Mouse (Mus musculus) inflammation-experienced regulatory T-cells (primary cell): ENCODE measurements around the gene Fcgrt. TPM values are rescaled to one million over a fixed set of nuclear protein-coding genes. Genes with fewer than 3 reads are reported as not detected.

Experiments
- polyA plus RNA-seq, 2 experiments: library from polyadenylated mRNA; unstranded; fragments of 100-300 nt; shearing (Covaris generic); gene quantifications; one replicate each; pipeline ENCODE4 v1.2.1; 2017

Gene Fcgrt
- 1 to 10 TPM; 1.1 to 5.2 TPM for polyA plus RNA-seq

DNA sequence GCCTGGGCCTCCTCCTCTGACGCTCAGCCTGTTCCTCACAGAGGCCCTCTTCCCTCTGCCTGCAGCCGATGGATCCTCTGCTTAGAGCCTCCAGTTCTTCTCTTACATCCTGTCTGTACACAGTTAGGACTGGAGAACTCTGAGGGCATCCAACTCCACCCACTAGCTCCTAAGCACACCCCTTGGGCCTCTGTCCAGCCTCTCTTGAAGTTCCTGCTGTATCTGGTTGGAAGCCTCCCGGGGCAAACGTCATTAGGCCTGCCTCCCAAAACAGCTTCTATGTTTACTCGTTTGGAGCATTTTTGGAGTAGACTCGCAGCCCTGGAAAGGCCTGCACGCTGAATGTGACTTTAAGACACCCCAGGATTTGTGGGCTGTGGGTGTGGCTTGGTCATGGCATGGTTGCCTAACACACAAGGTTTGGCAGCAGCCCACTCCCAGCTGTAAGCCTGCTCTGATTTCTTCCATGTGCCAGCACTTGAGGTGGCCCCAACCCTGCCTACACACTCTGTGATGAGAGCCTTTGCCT lies at the start of gene Fcgrt:
Fcgrt (minus strand) TSS at position 200 of the 529 bp plus-strand sequence.

DNA sequence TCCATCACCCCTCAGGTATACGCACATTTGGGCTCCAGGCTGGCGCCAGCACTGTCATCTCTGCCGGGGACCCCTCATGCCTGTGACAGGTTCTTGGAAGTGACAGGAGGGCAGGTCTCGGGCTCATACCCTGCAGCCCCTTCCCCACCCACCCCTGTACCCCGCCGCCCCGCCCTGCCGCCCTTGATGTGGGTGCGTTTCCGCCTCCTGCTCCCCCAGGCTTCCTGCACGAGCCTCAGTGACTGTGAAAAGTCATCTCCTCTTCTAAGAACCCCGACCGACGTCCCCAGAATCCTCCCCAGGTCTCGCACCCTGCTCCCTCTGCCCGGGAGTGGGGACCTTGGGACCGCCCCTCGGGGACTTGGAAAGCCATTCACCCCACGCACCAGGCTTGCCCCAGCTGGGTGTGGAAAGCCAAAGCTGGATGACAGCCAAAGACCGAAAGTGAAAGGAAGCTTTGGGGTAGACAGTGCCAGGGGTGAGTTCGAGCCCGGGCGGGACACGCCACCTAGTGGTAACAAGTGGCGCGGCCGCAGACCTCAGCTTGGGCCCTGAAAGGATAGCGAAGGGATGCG lies 32.4 kb upstream of the Fcgrt start, which contains the start of the genes Gm45713 and Flt3l:
Gm45713 (minus strand) TSS at position 239 of the 575 bp plus-strand sequence.
Flt3l (minus strand) TSS at position 440 of the 575 bp plus-strand sequence.

DNA sequence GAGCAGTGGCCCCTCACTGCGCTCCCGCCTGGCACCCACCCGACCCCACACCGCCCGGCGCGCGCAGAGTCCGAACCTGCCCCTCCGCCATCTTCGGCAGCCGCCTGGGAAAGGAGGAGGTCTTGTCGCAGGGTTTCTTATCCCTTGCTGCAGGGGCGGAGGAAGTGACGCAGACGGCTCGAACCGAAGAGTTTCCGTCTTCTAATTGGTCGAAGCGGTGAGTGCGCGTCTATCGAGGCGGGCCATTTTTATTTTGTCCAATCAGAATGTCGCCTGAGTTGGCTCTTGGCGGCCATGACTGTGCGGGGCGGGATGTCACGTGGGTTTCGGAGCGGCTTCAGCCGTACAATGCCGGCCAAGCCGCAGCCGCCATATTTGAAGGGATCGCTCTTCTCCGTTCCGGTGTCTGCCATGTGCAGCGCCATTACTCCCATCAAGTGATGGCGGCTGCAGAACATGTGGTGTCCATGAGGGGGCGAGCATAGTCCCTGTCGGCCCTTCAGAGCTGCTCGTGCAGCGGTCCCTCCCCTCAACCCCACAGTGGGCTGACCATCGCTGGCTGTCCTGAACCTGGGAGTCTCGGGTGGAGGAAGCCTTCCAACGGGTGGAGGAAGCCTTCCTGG lies 25.1 kb upstream of the Fcgrt start, which contains the start of gene Rpl13a:
Rpl13a (minus strand) TSS at position 138 of the 623 bp plus-strand sequence.

DNA sequence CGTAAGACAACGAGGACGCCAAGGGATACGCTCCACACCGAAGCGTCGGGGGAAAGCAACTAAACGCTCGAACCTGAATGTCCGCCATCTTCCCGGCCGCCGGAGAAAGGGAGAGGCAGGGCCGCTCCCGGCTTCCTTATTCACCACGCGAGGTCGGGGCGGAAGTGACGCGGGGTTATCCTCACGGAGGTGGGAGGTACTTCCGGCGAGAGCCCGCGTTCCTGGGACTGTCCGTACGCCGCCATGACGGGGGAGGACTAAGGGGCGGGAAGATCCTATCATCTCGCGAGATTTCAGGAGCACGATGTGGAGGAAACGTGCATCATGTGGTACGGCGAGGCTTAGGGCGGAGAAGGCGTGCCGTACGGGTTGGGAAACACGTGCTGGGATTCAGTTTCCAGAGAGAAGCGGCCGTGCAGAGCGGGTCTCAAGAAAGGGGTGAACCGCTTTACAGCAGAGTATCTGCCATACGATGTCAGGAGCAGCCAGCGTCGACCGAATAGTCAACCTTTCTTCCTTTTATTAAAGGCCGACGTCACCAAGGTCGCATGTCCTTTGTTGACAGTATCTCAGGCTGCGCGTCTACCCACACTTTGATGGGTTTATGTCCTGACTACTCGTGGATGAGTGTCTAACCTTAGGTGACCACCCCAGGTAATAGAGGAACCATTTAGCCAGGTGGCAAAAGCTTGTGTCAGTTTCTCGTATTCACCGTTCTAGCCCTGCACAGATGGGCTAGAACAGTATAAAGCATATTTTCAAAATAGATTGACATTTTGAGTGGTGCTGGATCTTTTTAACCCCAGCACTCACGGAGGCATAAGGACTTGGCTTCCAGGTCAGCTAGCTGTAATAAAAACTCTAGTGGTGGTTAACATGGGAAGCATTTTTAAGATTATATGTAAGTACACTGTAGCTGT lies 20.8 kb upstream of the Fcgrt start, which contains the start of gene Rps11:
Rps11 (minus strand) TSS at position 216 of the 920 bp plus-strand sequence.

DNA sequence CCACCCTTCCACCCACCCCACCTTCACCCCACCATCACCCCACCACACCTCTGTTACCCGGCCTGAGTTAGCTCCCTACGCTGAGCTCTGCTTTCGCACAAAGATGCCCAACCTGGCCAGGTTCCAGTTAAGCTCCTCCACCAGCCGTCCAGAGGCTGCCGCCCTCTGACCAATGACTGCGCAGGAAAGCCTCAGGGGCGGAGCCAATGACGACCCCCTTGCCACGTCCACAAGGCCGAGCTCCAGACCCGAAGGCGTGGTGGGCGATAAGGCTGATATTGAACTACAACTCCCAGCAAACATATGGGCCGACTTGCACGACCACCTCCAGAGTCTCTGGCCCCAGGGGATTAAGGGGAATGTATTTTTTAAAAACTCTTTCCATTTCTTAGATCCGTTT lies 11.6 kb downstream of the Fcgrt start, which contains the start of gene Rcn3:
Rcn3 (minus strand) TSS at position 174 of the 400 bp plus-strand sequence.

DNA sequence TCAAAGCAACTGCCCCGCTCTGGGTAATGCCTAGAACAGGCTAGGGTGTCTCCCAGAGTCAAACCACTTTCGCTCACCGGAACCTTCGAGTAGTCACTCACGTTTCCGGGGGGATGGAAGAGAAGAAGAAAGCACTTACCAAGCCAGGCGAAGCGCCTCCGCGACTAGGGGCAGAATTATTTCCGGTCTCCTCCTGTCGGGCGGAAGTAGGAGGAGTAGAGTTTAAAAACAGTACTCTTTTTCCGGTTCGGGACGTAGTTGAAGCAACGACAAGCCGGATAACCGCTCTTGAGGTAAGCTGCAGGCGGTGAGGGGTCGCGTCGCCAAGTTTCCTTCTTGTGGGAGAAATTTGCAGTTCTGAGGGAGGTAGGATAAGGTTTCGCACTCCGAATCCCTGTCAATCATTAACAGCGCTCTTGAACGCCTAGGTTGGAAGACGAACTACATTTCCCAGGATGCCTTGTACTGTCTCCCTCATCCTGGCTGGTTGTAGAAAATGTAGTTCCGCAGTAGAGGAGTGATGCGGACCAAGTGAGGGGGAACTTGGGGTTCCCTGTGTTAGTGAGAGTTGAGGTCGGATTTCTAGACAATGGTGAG lies 41.3 kb downstream of the Fcgrt start, which contains the start of the genes Nosip and Prrg2:
Nosip (plus strand) TSS at position 191 of the 597 bp plus-strand sequence.
Prrg2 (minus strand) TSS at position 439 of the 597 bp plus-strand sequence.

DNA sequence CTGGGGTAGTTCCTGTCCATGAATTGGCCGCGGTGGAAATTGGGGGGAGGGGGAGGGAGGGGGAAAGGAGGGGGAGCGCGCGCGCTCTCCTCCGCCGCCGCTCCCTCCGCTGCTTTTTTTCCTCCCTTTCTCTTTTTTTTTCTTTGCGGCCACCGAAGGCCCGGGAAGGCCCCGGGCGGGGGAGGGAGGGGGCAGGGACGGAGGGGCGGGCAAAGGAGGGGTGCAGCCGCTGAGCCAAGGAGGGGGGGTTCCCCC lies 50.9 kb downstream of the Fcgrt start, which contains the start of gene Prr12:
Prr12 (minus strand) TSS at position 20 of the 255 bp plus-strand sequence.

Other genes starting within 250 kb of the Fcgrt start
- gene Pnkp, start 246.7 kb downstream of the Fcgrt start, polyA plus RNA-seq: 10 to 100 TPM; 89.6 to 97.9 TPM
- gene Ptov1, start 234.1 kb downstream of the Fcgrt start, polyA plus RNA-seq: 10 to 100 TPM; 28.9 to 30.2 TPM
- 10 to 100 TPM; 54.7 to 59.9 TPM for gene Med25, start 211.1 kb downstream of the Fcgrt start, polyA plus RNA-seq
- 10 to 100 TPM; 38.7 to 55.5 TPM for gene Fuz, start 207.8 kb downstream of the Fcgrt start, polyA plus RNA-seq
- gene Ap2a1, start 174.4 kb downstream of the Fcgrt start, polyA plus RNA-seq: 10 to 100 TPM; 56.8 to 69.1 TPM
- under 1 TPM in 1 of 2 experiments, not detected in 1; 0.97 TPM for gene Tsks, start 160.6 kb downstream of the Fcgrt start, polyA plus RNA-seq
- gene Cpt1c, start 129.0 kb downstream of the Fcgrt start, polyA plus RNA-seq: 1 to 10 TPM; 1.7 to 2.5 TPM
- 100 to 1,000 TPM; 148 to 162 TPM for gene Prmt1, start 117.3 kb downstream of the Fcgrt start, polyA plus RNA-seq
- 100 to 1,000 TPM; 224 to 233 TPM for gene Irf3, start 106.2 kb downstream of the Fcgrt start, polyA plus RNA-seq
- 10 to 100 TPM; 23.6 to 30.4 TPM for gene Bcl2l12, start 105.1 kb downstream of the Fcgrt start, polyA plus RNA-seq
- gene Scaf1, start 87.5 kb downstream of the Fcgrt start, polyA plus RNA-seq: 10 to 100 TPM; 34.5 to 35.4 TPM
- gene Rras, start 85.9 kb downstream of the Fcgrt start, polyA plus RNA-seq: 10 to 100 TPM; 30.9 to 34.3 TPM
- 1 to 10 TPM; 2.2 to 4.1 TPM for gene Prr12, start 51.0 kb downstream of the Fcgrt start, polyA plus RNA-seq
- 100 to 1,000 TPM in 1 of 2 experiments, 10 to 100 TPM in 1; 99.4 to 115 TPM for gene Nosip, start 41.4 kb downstream of the Fcgrt start, polyA plus RNA-seq
- gene Prrg2, start 41.2 kb downstream of the Fcgrt start, polyA plus RNA-seq: 1 to 10 TPM; 2.7 to 4.1 TPM
- 10 to 100 TPM in 1 of 2 experiments, 1 to 10 TPM in 1; 3.5 to 13.7 TPM for gene Rcn3, start 11.6 kb downstream of the Fcgrt start, polyA plus RNA-seq
- gene Rps11, start 20.6 kb upstream of the Fcgrt start, polyA plus RNA-seq: 1,000 to 10,000 TPM; 2,095 to 2,158 TPM
- gene Rpl13a, start 24.9 kb upstream of the Fcgrt start, polyA plus RNA-seq: 1,000 to 10,000 TPM; 2,041 to 2,586 TPM
- not detected for gene Gm45713, start 32.4 kb upstream of the Fcgrt start, polyA plus RNA-seq
- gene Flt3l, start 32.6 kb upstream of the Fcgrt start, polyA plus RNA-seq: 100 to 1,000 TPM; 207 to 313 TPM
- 10 to 100 TPM; 53.5 to 57.9 TPM for gene Pih1d1, start 50.5 kb upstream of the Fcgrt start, polyA plus RNA-seq
- 10 to 100 TPM; 50.3 to 78.2 TPM for gene Aldh16a1, start 50.7 kb upstream of the Fcgrt start, polyA plus RNA-seq
- gene Slc17a7, start 60.1 kb upstream of the Fcgrt start, polyA plus RNA-seq: under 1 TPM in 1 of 2 experiments, not detected in 1; 0.16 TPM
- not detected for gene Gfy, start 75.7 kb upstream of the Fcgrt start, polyA plus RNA-seq
- not detected for gene Pth2, start 77.1 kb upstream of the Fcgrt start, polyA plus RNA-seq
- gene Ccdc155, start 101.0 kb upstream of the Fcgrt start, polyA plus RNA-seq: under 1 TPM; 0.24 to 0.70 TPM
- 10 to 100 TPM; 23.4 to 31.7 TPM for gene Dkkl1, start 108.3 kb upstream of the Fcgrt start, polyA plus RNA-seq
- gene Tead2, start 111.9 kb upstream of the Fcgrt start, polyA plus RNA-seq: 1 to 10 TPM; 3.8 to 5.8 TPM
- gene Cd37, start 135.3 kb upstream of the Fcgrt start, polyA plus RNA-seq: 100 to 1,000 TPM; 565 to 611 TPM
- gene Slc6a16, start 137.2 kb upstream of the Fcgrt start, polyA plus RNA-seq: under 1 TPM in 1 of 2 experiments, not detected in 1; 0.40 TPM
- gene Slc6a21, start 173.7 kb upstream of the Fcgrt start, polyA plus RNA-seq: under 1 TPM; 0.18 to 0.38 TPM
- gene Trpm4, start 229.9 kb upstream of the Fcgrt start, polyA plus RNA-seq: 10 to 100 TPM in 1 of 2 experiments, 1 to 10 TPM in 1; 9.5 to 13.8 TPM
- gene Hrc, start 231.4 kb upstream of the Fcgrt start, polyA plus RNA-seq: not detected